Mouse (Mus musculus) ES-E14 (cell line): ENCODE data around the gene Iqca. TPM values are rescaled to one million over a fixed set of nuclear protein-coding genes. Genes with fewer than 3 reads are reported as not detected.

Source experiments
- DNase-seq: peaks from one replicate; pipeline ENCODE4 v3.0.0-alpha.2; 2013; ENCODE audit warnings: low read depth, low spot score
- H3K27ac ChIP-seq: 2 replicates; pipeline ENCODE4 v1.5.1; 2012; ENCODE audit warnings: low read depth, mild to moderate bottlenecking, low read length, moderate library complexity, mixed read lengths; ENCODE audit not compliant: poor library complexity, insufficient read depth, severe bottlenecking
- H3K36me3 ChIP-seq: 2 replicates; pipeline ENCODE4 v1.6.1; 2012; ENCODE audit warnings: mild to moderate bottlenecking, low read length, moderate library complexity, mixed read lengths; ENCODE audit not compliant: control insufficient read depth, poor library complexity, insufficient read depth, severe bottlenecking
- H3K4me1 ChIP-seq, 2 experiments: fragments of 150-350 bp in 1 of 2; sonication (generic) in 1 of 2; 2 replicates each; pipeline ENCODE4 v1.6.1; 2012; ENCODE audit warnings: low read length in 2 of 2, mild to moderate bottlenecking in 1 of 2, mixed read lengths in 1 of 2; ENCODE audit not compliant: control insufficient read depth in 2 of 2, insufficient read depth in 2 of 2, poor library complexity in 1 of 2
- H3K4me3 ChIP-seq, 2 experiments: fragments of 150-350 bp in 1 of 2; sonication (generic) in 1 of 2; 2 replicates each; pipeline ENCODE4 v1.5.1; 2012; ENCODE audit warnings: low read length in 2 of 2, low read depth in 1 of 2, mild to moderate bottlenecking in 1 of 2, mixed read lengths in 1 of 2; ENCODE audit not compliant: insufficient read depth in 1 of 2, poor library complexity in 1 of 2, severe bottlenecking in 1 of 2
- H3K9ac ChIP-seq: 2 replicates; pipeline ENCODE4 v1.6.1; 2012; ENCODE audit warnings: low read depth, mild to moderate bottlenecking, low read length, mixed read lengths; ENCODE audit not compliant: poor library complexity, insufficient read depth, severe bottlenecking
- H3K9me3 ChIP-seq: fragments of 150-350 bp; sonication (generic); 2 replicates; pipeline ENCODE4 v1.6.1; 2012; ENCODE audit warnings: low read depth, mild to moderate bottlenecking, low read length; ENCODE audit not compliant: control insufficient read depth, insufficient read depth
- CHD2 ChIP-seq: IDR thresholded peaks from 2 replicates; pipeline ENCODE4 v1.6.1; 2014; ENCODE audit warnings: mild to moderate bottlenecking, low read depth, low read length, inconsistent platforms
- HCFC1 ChIP-seq: IDR thresholded peaks from 2 replicates; pipeline ENCODE4 v1.6.1; 2012; ENCODE audit warnings: low read length, inconsistent platforms, borderline replicate concordance; ENCODE audit not compliant: insufficient read depth
- MAFK ChIP-seq: IDR thresholded peaks from 2 replicates; pipeline ENCODE4 v1.6.1; 2014; ENCODE audit warnings: mild to moderate bottlenecking, low read depth, low read length, inconsistent platforms; ENCODE audit not compliant: insufficient read depth
- ZC3H11A ChIP-seq: IDR thresholded peaks from 2 replicates; pipeline ENCODE4 v1.6.1; 2012; ENCODE audit warnings: low read depth, mild to moderate bottlenecking, inconsistent platforms, low read length, borderline replicate concordance
- ZNF384 ChIP-seq: IDR thresholded peaks from 2 replicates; pipeline ENCODE4 v1.6.1; 2012; ENCODE audit warnings: low read depth, low read length, inconsistent platforms
- in situ Hi-C, 2 experiments: fragments of 600-800 bp; cut with MboI; formaldehyde crosslinking; loops; one replicate each; pipeline ENCODE4 v1.15.1; 2025; ENCODE audit warnings: low sequenced_read_pairs in 2 of 2, inconsistent platforms in 1 of 2; ENCODE audit not compliant: unreplicated experiment in 2 of 2
- total RNA-seq: library from RNA; depleted of rRNA; stranded (reverse); fragments of 300-350 nt; gene quantifications from 2 replicates; pipeline ENCODE4 v1.2.3, GENCODE M21; 2012

The Iqca gene
- total RNA-seq, 1 experiment: 0.27 TPM

DNA sequence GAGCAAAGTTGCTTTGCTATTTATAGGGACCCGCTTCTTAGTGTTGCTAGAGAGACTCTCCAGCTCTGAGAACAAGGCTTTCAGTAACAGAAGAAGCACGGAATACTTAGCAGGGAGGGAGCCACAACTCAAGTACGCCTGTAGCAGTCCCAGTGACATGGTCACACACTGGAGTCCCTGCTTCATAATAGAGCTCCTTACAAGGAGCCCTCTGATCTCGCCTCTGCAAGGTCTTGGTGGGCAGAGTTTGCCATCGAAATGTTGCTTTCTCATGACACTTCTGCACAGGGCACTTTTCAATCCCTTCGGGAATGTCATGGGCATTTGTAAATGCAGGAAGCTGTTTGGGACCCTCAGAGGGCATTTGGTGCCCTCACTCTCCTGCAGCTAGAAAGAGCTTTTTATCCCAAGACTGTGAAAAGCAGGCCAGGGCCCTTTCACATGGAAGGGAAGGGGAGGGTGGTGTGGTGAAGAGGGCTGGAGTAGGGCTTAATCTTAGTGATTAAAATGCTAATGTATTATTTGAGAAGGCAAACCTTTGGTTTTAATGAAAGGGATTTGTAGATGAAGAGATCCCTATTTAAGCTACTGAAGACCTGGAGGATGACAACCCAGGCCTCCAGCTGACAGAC lies 67.6 kb downstream of the Iqca start:
- Histone ChIP-seq H3K4me3 (no peak overlapping the region), H3K9me3 (no peaks in the 10 kb centered on the region), H3K9ac (no peak overlapping the region), H3K36me3 (no peaks in the 10 kb centered on the region), H3K4me1 (no peaks in the 10 kb centered on the region), H3K27ac (no peak overlapping the region)
- in situ Hi-C loops: no loop called here
- TF ChIP-seq HCFC1 (no peak), ZNF384 (no peak), CHD2 (no peak), ZC3H11A (no peak), MAFK (no peak)
- no peak for DNase-seq

GRCm38 (mm10) chr1:90076291-90076690 lies 76.9 kb downstream of the Iqca start:
- Histone ChIP-seq H3K9me3 (no peaks in the 10 kb centered on the region), H3K27ac (no peak overlapping the region), H3K4me1 (no peaks in the 10 kb centered on the region), H3K9ac (no peak overlapping the region), H3K36me3 (no peaks in the 10 kb centered on the region), H3K4me3 (no peak overlapping the region)
- no peak for DNase-seq
- no peak for TF ChIP-seq ZC3H11A
- no peak for TF ChIP-seq ZNF384
- no peak for TF ChIP-seq HCFC1
- TF ChIP-seq MAFK: no peak
- no peak for TF ChIP-seq CHD2
- in situ Hi-C loops: no loop called here

DNA sequence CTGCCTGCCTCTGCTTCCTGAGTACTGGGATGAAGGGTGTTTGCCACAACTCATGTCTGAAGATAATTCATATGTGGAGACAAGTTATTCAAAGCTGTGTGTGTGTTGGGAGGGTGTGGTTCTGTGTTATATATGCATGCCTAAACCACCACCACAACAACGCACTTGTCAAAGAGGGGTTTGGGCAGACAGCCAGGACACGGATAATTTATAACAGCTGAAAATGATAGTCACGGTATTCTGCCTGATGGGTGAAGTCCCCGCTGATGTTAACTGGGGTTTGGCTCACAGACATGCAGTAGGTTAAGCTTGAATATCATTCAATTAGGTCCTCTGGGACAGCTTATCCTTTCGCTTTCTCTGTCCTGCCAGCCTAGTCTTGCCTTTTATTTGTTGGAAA lies 78.4 kb downstream of the Iqca start:
- Histone ChIP-seq H3K27ac (no peak overlapping the region), H3K9me3 (no peaks in the 10 kb centered on the region), H3K4me3 (no peak overlapping the region), H3K9ac (no peak overlapping the region), H3K36me3 (no peaks in the 10 kb centered on the region), H3K4me1 (no peaks in the 10 kb centered on the region)
- TF ChIP-seq MAFK: no peak
- TF ChIP-seq HCFC1: no peak
- no peak for TF ChIP-seq ZC3H11A
- no peak for DNase-seq
- in situ Hi-C loops: loop anchor here in 1 of 2 experiments (25.0 kb wide), 1 partner anchor 513 kb away; no protein-coding TSS in a partner anchor

GRCm38 (mm10) chr1:90071812-90072580 lies 81.2 kb downstream of the Iqca start:
- no peaks in the 10 kb centered on the region for H3K9me3 ChIP-seq
- no peaks in the 10 kb centered on the region for H3K36me3 ChIP-seq
- no peak overlapping the region for H3K9ac ChIP-seq
- H3K27ac ChIP-seq: no peak overlapping the region
- DNase-seq: no peak
- no peak overlapping the region for H3K4me3 ChIP-seq
- in situ Hi-C loops: loop anchor here in 1 of 2 experiments (25.0 kb wide), 1 partner anchor 515 kb away; no protein-coding TSS in a partner anchor
- no peak for TF ChIP-seq ZNF384
- no peak for TF ChIP-seq HCFC1
- H3K4me1 ChIP-seq: no peaks in the 10 kb centered on the region
